Mouse (Mus musculus) brown adipose tissue, adult 24 weeks (tissue): Measurements from ENCODE around the gene Hist1h2bk. TPM values are rescaled to one million over a fixed set of nuclear protein-coding genes. Genes with fewer than 3 reads are reported as not detected.
"Not testable (repeated sequence)": the region's sequence is repeated elsewhere in the genome, so short reads cannot be mapped to it uniquely, and the experiment has no call there.

Source experiments
- H3K27ac ChIP-seq: fragments of 200-500 bp; replicated peaks from 2 replicates; pipeline ENCODE4 v1.5.1; 2012; ENCODE audit warnings: low read depth, mild to moderate bottlenecking, low read length
- H3K4me1 ChIP-seq: fragments of 200-500 bp; 2 replicates; pipeline ENCODE4 v1.6.1; 2012; ENCODE audit warnings: low read length, mixed read lengths; ENCODE audit not compliant: control insufficient read depth, insufficient read depth, insufficient read length
- H3K4me3 ChIP-seq: fragments of 200-500 bp; 2 replicates; pipeline ENCODE4 v1.5.1; 2012; ENCODE audit warnings: low read depth, mild to moderate bottlenecking, low read length, moderate library complexity; ENCODE audit not compliant: insufficient read depth
- polyA plus RNA-seq: library from polyadenylated mRNA; stranded (reverse); fragments of >200 nt; gene quantifications from 2 replicates; pipeline ENCODE4 v1.2.4, GENCODE M21; 2012; ENCODE audit not compliant: missing spikeins, insufficient read depth, insufficient read length

Hist1h2bk gene
- not detected in 2 replicates for polyA plus RNA-seq

DNA sequence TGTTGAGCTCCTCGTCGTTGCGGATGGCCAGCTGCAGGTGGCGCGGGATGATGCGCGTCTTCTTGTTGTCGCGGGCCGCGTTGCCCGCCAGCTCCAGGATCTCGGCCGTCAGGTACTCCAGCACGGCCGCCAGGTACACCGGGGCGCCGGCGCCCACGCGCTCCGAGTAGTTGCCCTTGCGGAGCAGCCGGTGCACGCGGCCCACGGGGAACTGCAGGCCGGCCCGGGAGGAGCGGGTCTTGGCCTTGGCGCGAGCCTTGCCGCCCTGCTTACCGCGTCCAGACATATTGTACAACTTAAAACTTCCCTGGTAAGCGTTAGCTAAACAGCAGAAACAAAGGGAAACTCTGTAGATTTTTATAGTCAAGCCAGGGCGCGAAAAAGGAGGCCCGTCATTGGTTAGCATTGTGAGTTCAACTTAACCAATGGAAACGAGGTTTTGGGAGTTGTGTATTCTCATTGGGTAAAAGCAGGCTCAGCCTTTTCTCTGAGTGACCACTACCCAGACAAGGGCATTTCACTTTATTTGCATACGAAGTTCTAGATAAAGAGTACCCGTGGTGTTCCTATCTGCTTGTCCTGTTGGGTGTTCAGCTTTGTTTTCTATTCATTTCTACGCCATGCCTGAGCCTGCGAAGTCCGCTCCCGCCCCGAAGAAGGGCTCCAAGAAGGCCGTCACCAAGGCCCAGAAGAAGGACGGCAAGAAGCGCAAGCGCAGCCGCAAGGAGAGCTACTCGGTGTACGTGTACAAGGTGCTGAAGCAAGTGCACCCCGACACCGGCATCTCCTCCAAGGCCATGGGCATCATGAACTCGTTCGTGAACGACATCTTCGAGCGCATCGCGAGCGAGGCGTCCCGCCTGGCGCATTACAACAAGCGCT is at the start of gene Hist1h2bk, which contains the start of gene Hist1h2ah:
Hist1h2bk (plus strand) TSS at position 604 of the 882 bp plus-strand sequence.
Hist1h2ah (minus strand) TSS at position 302 of the 882 bp plus-strand sequence.
- H3K27ac ChIP-seq, H3K4me1 ChIP-seq: not testable (repeated sequence)
- H3K4me3 ChIP-seq: peak within 1 kb of the TSS; percentile 49

DNA sequence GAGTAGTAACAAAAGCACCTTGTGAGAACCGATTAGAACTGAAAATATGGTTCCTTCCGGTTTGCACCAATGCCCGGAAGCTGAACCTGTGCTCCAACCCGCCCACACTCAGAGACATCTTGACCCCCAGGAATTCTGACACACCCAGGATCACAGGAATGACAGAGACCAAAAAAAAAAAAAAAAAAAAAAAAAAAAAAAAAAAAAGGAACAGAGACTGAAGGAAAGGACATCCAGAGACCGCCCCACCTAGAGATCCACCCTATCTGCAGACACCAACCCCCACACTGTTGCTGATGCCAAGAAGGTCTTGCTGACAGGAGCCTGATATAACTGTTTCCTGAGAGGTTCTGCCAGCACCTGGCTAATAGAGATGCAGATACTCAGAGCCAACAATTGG is 43.1 kb upstream of the Hist1h2bk start:
- Histone ChIP-seq H3K4me1 (no peaks in the 10 kb centered on the region), H3K4me3 (no peak overlapping the region), H3K27ac (no peak overlapping the region)

DNA sequence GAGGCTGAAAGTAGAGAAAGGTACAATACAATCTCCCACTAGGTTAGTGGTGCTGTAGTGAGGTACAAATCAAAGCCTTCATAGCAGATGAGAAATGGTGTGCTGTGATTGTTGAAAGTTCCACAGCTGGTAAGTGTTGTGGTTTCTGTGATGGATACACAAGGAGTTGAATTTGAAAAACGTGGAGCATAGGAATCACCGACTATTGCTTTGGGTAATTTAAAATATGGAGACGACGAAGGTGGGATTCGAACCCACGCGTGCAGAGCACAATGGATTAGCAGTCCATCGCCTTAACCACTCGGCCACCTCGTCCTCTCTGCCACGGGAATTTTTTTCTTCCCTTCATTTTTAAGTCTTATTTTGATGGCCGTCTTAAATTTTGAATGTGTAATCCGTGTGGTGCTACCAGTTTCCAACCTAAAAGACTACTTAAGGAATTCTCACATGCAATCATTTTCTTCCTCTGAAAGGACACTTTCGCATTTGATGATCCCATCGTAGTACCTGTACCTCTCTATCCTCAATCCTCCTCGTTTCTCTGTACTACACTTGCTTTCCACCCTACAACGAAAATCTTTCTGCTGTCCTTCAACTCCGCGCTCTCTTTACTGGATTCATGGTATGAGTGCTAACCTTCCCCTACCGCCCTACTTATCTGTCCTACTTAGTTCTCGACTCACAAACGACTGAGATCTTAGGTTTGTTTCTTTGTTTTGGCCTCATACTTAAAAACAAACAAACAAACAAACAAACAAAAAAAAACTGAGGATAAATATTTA is 41.5 kb upstream of the Hist1h2bk start:
- H3K4me1 ChIP-seq: no peaks in the 10 kb centered on the region
- H3K27ac ChIP-seq: no peak overlapping the region
- H3K4me3 ChIP-seq: no peak overlapping the region

DNA sequence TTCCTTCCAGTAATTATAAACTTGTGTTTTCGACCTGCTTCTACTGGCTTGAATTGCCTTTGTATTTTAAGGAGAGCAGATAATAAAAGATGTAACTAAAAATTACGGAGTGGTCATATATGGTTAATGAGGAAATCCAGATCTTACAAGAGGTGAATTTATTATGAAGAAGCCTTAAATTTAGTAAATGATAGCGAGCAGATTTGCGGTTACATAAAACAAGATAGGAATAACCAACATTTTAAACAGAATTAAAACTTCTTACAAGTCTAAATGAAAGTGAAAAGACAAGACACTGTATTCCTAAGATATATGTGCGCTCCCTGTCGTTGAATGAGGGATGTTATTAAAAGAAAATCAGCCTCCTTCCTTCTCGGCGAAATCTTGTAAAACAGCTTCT is 40.8 kb upstream of the Hist1h2bk start:
- H3K4me3 ChIP-seq: peak overlapping the region; percentile 32; the same call in 1 of the 2 replicates
- H3K27ac ChIP-seq: no peak overlapping the region

DNA sequence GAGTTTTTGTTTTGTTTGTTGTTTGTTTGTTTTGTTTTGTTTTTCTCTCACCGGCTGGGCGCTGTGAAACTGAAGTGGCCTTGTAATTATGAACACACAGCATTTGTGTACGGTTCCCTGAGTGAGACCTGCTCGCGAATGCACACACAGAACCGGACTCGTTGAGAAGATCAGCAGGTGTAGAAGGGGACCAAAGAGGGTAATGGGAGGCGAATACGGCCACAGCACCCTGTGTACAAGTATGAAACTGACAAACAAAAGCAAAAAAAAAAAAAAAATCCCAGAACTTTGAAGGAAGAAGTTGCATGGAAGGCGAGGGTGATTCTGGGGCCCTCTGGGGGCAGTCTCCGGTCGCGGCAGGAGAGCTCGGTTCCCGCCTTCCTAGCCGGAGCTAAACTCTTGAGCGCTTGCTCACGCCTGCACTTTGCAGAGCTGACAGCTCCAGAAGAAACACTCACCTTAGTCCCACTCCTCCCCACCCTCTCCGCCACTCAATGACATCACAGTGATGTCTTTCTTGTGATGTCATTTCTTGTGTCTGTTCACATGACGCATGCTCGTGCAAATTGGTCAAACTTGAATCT is 40.2 kb upstream of the Hist1h2bk start:
- Histone ChIP-seq H3K4me1 (no peaks in the 10 kb centered on the region), H3K4me3 (peak overlapping the region; percentile 32), H3K27ac (no peak overlapping the region)

More for the DNA sequence above, 40.8 kb upstream of the Hist1h2bk start:
- H3K4me1 ChIP-seq: no peaks in the 10 kb centered on the region

DNA sequence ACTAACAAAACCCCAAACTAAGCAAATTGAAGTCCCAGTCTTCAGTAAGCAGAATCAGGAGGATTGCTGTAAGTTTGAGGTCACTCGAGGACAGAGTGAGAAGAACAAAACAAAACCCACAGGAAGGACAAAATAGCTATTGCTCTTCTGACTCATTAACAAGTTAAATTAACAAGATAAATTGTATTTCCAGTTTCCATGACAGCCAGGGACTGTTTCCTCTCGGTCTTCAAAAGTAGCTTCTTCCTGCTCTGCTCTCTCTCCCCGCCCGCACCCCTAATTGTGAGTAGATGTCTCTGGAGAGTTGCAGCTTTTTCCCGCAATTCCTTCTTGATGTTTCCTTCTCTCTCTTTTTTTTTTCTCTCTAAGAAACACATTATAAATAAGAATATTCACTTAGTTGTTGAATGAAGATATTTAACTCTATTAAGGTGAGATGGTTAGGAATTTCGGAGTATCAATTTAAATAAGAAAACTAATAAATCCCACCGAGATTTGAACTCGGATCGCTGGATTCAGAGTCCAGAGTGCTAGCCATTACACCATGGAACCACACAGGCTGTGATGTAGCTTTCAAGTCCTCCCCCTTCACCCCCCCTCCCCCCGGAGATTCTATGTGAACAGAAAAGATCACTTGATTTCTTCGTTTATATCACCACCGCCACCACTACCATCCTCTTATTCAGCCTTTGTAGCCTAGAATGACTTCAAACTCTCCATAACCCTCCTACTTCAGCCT is 39.4 kb upstream of the Hist1h2bk start:
- Histone ChIP-seq H3K4me1 (no peaks in the 10 kb centered on the region), H3K4me3 (no peak overlapping the region)

DNA sequence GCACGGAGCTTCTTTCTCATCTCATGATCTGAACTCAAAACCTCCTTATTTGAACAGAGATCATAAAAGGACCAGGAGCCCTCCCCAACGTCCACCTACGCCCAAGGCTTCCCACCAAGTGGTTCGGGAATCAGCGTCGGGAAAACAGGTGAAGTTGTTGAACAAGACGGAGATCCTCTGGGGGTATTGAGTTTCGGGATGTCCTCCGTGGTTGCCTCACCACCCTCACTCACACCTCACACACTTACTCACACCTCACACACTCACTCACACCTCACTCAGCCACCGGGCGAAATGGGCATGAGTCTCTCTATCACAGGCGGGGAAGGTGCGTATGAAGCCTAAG is 38.9 kb upstream of the Hist1h2bk start:
- no peak overlapping the region for H3K27ac ChIP-seq
- no peaks in the 10 kb centered on the region for H3K4me1 ChIP-seq
- no peak overlapping the region for H3K4me3 ChIP-seq

More for the DNA sequence above, 39.4 kb upstream of the Hist1h2bk start:
- H3K27ac ChIP-seq: no peak overlapping the region

DNA sequence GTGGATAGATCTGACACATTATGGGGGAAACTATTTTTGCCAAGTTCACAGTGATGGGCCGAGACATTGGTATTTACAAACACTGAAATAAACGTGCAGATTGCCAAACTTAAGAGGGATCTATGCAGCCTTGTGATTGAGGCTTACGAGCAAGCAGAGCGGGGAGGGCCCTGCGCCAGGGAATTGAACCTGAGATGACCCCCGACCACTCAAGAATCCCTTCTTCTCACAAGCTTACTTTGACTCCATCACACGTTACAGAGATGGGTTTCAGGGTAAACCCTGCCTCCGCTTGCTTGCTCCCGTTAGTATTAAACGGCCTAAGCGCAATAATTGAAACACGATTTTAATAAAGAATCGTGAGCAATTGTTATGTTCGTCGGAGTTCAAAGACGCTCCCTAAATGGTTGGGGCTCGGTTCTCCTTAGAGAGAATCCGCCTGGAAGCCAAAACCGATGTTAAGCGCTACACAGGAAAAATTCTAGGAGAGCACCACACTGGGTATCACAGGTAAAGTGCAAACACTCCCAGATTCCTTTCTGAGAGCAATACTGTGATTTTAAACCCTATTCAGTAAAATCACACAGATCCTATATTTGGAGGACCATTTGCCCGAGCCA is 38.4 kb upstream of the Hist1h2bk start:
- Histone ChIP-seq H3K4me3 (no peak overlapping the region), H3K4me1 (no peaks in the 10 kb centered on the region), H3K27ac (no peak overlapping the region)

DNA sequence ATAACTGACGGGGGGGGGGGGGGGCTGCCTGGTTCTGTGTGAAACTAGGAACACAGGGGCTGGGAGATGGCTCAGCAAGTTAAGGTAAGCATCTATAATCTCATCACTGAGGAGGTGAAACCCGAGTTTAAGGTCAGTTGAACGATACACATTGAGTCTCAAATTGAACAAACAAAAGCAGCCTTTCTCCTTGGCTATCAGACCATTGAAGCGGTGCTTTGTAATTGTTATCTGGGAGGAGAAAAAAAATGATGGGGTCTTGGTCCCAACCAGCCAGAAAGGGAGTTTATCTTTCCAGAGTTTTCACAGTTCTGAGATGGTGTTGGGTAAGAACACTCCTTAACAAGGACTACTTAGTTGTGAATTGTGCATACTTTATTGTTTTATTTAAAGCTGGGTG is 37.8 kb upstream of the Hist1h2bk start:
- no peak overlapping the region for H3K4me3 ChIP-seq
- H3K27ac ChIP-seq: no peak overlapping the region
- no peaks in the 10 kb centered on the region for H3K4me1 ChIP-seq

DNA sequence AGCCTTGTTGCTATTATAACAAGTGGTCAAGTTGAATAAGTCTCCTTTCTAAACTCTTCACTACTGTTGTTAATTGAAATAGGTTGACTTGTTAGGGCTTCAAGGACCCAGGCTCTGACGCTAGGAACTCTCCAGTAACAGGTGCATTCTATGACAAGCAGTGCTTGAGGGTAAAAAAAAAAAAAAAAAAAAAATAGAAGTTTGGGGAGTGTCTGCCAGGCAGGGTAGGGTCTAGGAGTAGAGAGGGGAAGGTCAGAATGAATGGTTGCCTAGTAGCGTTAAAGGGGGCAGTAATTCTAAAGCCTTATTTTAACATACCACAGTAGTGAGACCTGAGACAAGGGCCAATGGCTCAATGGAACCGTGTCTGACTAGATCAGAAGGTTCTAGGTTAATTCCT is 37.3 kb upstream of the Hist1h2bk start:
- no peaks in the 10 kb centered on the region for H3K4me1 ChIP-seq
- no peak overlapping the region for H3K4me3 ChIP-seq
- H3K27ac ChIP-seq: no peak overlapping the region

DNA sequence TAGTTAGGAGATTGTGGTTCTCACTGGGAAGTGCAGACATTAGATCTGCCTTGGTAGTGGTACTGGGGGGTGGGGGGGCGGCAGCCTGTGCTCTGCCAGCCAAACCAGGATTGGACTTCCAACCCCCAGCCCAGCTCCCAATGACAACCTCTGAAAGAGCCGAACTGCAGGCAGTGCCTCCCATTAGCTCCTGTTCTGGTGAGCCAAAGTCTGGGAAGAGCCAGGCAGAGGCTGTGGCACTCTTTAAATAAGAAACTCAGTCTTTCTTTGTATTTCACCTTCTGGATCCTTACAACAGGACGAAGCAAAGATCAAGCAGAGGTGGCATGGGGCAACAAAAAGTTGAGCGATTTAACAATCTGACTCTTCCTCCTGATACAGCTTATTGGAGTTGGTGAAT is 36.5 kb upstream of the Hist1h2bk start:
- Histone ChIP-seq H3K4me1 (no peaks in the 10 kb centered on the region), H3K27ac (no peak overlapping the region), H3K4me3 (no peak overlapping the region)

DNA sequence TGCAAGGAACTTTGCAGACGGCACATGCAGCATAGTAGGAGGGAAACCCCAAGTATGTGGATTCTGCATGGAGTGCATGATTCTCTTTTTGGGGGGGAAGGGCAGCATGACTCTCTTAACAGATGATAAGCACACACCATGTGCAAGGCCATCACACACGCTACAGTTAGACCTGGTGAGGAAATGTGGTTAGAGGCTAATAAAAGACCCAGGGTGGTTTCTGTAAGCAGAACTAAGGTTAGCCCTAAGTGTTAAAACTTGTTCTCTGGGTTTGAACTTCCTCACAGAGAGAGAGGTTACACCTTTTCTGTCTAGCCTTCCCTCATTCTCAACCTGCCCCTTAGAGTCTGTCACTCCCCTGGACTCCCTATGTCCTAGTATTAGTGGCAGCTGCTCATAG is 34.3 kb upstream of the Hist1h2bk start:
- no peaks in the 10 kb centered on the region for H3K4me1 ChIP-seq
- no peak overlapping the region for H3K4me3 ChIP-seq
- H3K27ac ChIP-seq: no peak overlapping the region

DNA sequence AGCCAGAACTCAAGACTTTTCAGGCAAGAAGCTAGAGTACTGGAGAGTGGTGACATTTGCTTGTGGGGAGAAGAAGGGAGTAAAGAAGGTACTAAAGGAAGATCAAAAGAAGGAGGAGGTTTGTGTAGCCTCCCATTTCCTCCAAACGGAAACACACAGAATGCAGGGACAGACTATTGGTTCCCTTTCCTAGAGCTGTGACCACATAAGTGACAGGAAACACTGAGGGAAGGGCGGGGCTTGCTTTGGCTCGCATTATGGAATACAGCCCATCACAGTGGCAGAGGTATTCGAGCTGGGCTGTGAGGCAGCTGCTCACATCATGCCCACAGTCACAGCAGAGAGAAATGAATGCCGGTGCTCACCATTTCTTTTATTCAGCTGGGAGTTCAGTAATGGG is 33.8 kb upstream of the Hist1h2bk start:
- H3K4me1 ChIP-seq: no peaks in the 10 kb centered on the region
- no peak overlapping the region for H3K4me3 ChIP-seq
- H3K27ac ChIP-seq: no peak overlapping the region

DNA sequence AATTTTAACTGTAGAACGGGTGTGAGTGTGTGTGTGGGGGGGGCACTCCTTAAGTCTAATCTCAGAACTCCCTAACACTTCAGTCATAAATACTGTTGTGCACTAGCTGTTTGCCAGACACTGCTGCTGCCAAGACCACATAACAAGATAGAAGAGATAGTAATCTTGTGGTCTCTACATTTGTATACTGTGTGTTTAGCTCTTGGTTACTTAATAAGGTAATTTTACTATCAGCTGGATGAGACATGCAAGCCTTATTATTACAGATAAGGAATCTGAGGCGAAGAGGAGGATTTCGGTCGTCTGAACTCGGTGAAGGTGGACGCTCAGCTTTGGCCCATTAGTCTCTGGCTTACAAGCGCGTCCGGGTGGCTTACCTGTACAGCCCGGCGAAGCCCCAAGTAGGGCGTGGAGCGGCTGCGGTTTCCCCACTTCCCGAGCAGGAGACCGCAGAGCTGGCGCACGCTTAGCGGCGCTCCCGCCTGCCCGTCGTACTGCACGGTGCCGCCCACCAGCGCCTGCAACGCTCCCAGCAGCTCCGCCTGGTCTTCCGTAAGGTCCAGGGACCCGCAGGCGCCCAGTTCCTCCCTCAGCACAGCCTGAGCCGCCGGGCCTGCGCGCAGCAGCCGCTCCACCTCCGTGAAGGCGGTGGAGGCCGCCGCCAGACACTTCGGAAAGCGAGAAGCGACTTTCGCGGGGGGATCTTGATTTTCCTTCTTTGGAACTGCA is 29.9 kb upstream of the Hist1h2bk start:
- no peaks in the 10 kb centered on the region for H3K4me1 ChIP-seq
- H3K27ac ChIP-seq: no peak overlapping the region
- peak overlapping the region; percentile 58 for H3K4me3 ChIP-seq
